Mouse (Mus musculus): ENCODE measurements at regions not wholly inside any gene's neighbourhood (a gene's known extent, or its start where the extent isn't known, plus 50 kb on each side); places are given as distances from the start of the nearest gene placed in this dataset.

- no peak for TF ChIP-seq ZC3H11A (IDR thresholded peaks at IDR 0.05; ENCODE audit: borderline replicate concordance, low read depth, low read length)
- TF ChIP-seq CHD2 (IDR thresholded peaks at IDR 0.05; ENCODE audit: low read depth, low read length), result no peak
- TF ChIP-seq ZNF384 (IDR thresholded peaks at IDR 0.05; ENCODE audit: low read depth, low read length), result no peak
- no peak for TF ChIP-seq HCFC1 (IDR thresholded peaks at IDR 0.05; ENCODE audit: borderline replicate concordance, insufficient read depth, low read length)
- no peak for TF ChIP-seq MAFK (IDR thresholded peaks at IDR 0.05; ENCODE audit: insufficient read depth, low read depth, low read length)
- no peak overlapping the region for H3K4me3 ChIP-seq (ENCODE audit: insufficient read depth in 1 of 2, low read depth in 1 of 2, low read length in 2 of 2, poor library complexity in 1 of 2, severe bottlenecking in 1 of 2)
- DNase-seq (ENCODE audit: low read depth, low spot score), result no peak
- H3K4me1 ChIP-seq (ENCODE audit: control insufficient read depth in 2 of 2, insufficient read depth in 2 of 2, low read length in 2 of 2, poor library complexity in 1 of 2), result no peaks in the 10 kb centered on the region
- no peak overlapping the region for H3K27ac ChIP-seq (ENCODE audit: insufficient read depth, low read depth, low read length, poor library complexity, severe bottlenecking)
- H3K9ac ChIP-seq (ENCODE audit: insufficient read depth, low read depth, low read length, poor library complexity, severe bottlenecking), result no peak overlapping the region
- no peaks in the 10 kb centered on the region for H3K36me3 ChIP-seq (ENCODE audit: control insufficient read depth, insufficient read depth, low read length, poor library complexity, severe bottlenecking)
- in situ Hi-C loops (cut with MboI; ENCODE audit: low sequenced_read_pairs in 2 of 2, unreplicated experiment in 2 of 2), result no loop called here
- no peaks in the 10 kb centered on the region for H3K9me3 ChIP-seq (ENCODE audit: control insufficient read depth, insufficient read depth, low read depth, low read length)
Observed at GRCm38 (mm10) chr9:72204357-72204905, 70.2 kb upstream of the Zfp280d start.

GRCm38 (mm10) chr9:72205815-72206214, 68.8 kb upstream of the Zfp280d start:
- no peaks in the 10 kb centered on the region for H3K4me1 ChIP-seq (ENCODE audit: control insufficient read depth in 2 of 2, insufficient read depth in 2 of 2, low read length in 2 of 2, poor library complexity in 1 of 2)
- in situ Hi-C loops (cut with MboI; ENCODE audit: low sequenced_read_pairs in 2 of 2, unreplicated experiment in 2 of 2), result no loop called here
- H3K4me3 ChIP-seq (ENCODE audit: insufficient read depth in 1 of 2, low read depth in 1 of 2, low read length in 2 of 2, poor library complexity in 1 of 2, severe bottlenecking in 1 of 2), result no peak overlapping the region
- no peaks in the 10 kb centered on the region for H3K36me3 ChIP-seq (ENCODE audit: control insufficient read depth, insufficient read depth, low read length, poor library complexity, severe bottlenecking)
- TF ChIP-seq ZNF384 (IDR thresholded peaks at IDR 0.05; ENCODE audit: low read depth, low read length), result no peak
- no peak for TF ChIP-seq ZC3H11A (IDR thresholded peaks at IDR 0.05; ENCODE audit: borderline replicate concordance, low read depth, low read length)
- TF ChIP-seq HCFC1 (IDR thresholded peaks at IDR 0.05; ENCODE audit: borderline replicate concordance, insufficient read depth, low read length), result no peak
- no peak for TF ChIP-seq MAFK (IDR thresholded peaks at IDR 0.05; ENCODE audit: insufficient read depth, low read depth, low read length)
- no peak for TF ChIP-seq CHD2 (IDR thresholded peaks at IDR 0.05; ENCODE audit: low read depth, low read length)
- no peak overlapping the region for H3K9ac ChIP-seq (ENCODE audit: insufficient read depth, low read depth, low read length, poor library complexity, severe bottlenecking)
- H3K27ac ChIP-seq (ENCODE audit: insufficient read depth, low read depth, low read length, poor library complexity, severe bottlenecking), result no peak overlapping the region
- DNase-seq (ENCODE audit: low read depth, low spot score), result no peak
- H3K9me3 ChIP-seq (ENCODE audit: control insufficient read depth, insufficient read depth, low read depth, low read length), result no peaks in the 10 kb centered on the region

- no peaks in the 10 kb centered on the region for H3K36me3 ChIP-seq (ENCODE audit: control insufficient read depth, insufficient read depth, low read length, poor library complexity, severe bottlenecking)
- TF ChIP-seq ZNF384 (IDR thresholded peaks at IDR 0.05; ENCODE audit: low read depth, low read length), result no peak
- TF ChIP-seq MAFK (IDR thresholded peaks at IDR 0.05; ENCODE audit: insufficient read depth, low read depth, low read length), result no peak
- H3K27ac ChIP-seq (ENCODE audit: insufficient read depth, low read depth, low read length, poor library complexity, severe bottlenecking), result no peak overlapping the region
- no peak overlapping the region for H3K9ac ChIP-seq (ENCODE audit: insufficient read depth, low read depth, low read length, poor library complexity, severe bottlenecking)
- no peaks in the 10 kb centered on the region for H3K9me3 ChIP-seq (ENCODE audit: control insufficient read depth, insufficient read depth, low read depth, low read length)
- in situ Hi-C loops (cut with MboI; ENCODE audit: low sequenced_read_pairs in 2 of 2, unreplicated experiment in 2 of 2), result no loop called here
- no peak for DNase-seq (ENCODE audit: low read depth, low spot score)
- no peaks in the 10 kb centered on the region for H3K4me1 ChIP-seq (ENCODE audit: control insufficient read depth in 2 of 2, insufficient read depth in 2 of 2, low read length in 2 of 2, poor library complexity in 1 of 2)
- no peak overlapping the region for H3K4me3 ChIP-seq (ENCODE audit: insufficient read depth in 1 of 2, low read depth in 1 of 2, low read length in 2 of 2, poor library complexity in 1 of 2, severe bottlenecking in 1 of 2)
Observed at GRCm38 (mm10) chr9:72206911-72207310, 67.7 kb upstream of the Zfp280d start.

- in situ Hi-C loops (cut with MboI; ENCODE audit: low sequenced_read_pairs in 2 of 2, unreplicated experiment in 2 of 2), result no loop called here
- Histone ChIP-seq H3K9me3 (ENCODE audit: control insufficient read depth, insufficient read depth, low read depth, low read length) (no peaks in the 10 kb centered on the region), H3K27ac (ENCODE audit: insufficient read depth, low read depth, low read length, poor library complexity, severe bottlenecking) (no peak overlapping the region), H3K4me3 (ENCODE audit: insufficient read depth in 1 of 2, low read depth in 1 of 2, low read length in 2 of 2, poor library complexity in 1 of 2, severe bottlenecking in 1 of 2) (no peak overlapping the region), H3K9ac (ENCODE audit: insufficient read depth, low read depth, low read length, poor library complexity, severe bottlenecking) (no peak overlapping the region), H3K4me1 (ENCODE audit: control insufficient read depth in 2 of 2, insufficient read depth in 2 of 2, low read length in 2 of 2, poor library complexity in 1 of 2) (no peaks in the 10 kb centered on the region), H3K36me3 (ENCODE audit: control insufficient read depth, insufficient read depth, low read length, poor library complexity, severe bottlenecking) (no peaks in the 10 kb centered on the region)
- TF ChIP-seq MAFK (IDR thresholded peaks at IDR 0.05; ENCODE audit: insufficient read depth, low read depth, low read length), result no peak
- no peak for TF ChIP-seq CHD2 (IDR thresholded peaks at IDR 0.05; ENCODE audit: low read depth, low read length)
- no peak for TF ChIP-seq HCFC1 (IDR thresholded peaks at IDR 0.05; ENCODE audit: borderline replicate concordance, insufficient read depth, low read length)
- TF ChIP-seq ZC3H11A (IDR thresholded peaks at IDR 0.05; ENCODE audit: borderline replicate concordance, low read depth, low read length), result no peak
- TF ChIP-seq ZNF384 (IDR thresholded peaks at IDR 0.05; ENCODE audit: low read depth, low read length), result no peak
- DNase-seq (ENCODE audit: low read depth, low spot score), result no peak
Observed at GRCm38 (mm10) chr9:72208296-72208695, 66.4 kb upstream of the Zfp280d start.
